Mouse (Mus musculus) adrenal gland, postnatal 10 days (tissue): Measurements from ENCODE around the gene Dnpep. TPM values are rescaled to one million over a fixed set of nuclear protein-coding genes. Genes with fewer than 3 reads are reported as not detected.

ENCODE experiments used
- DNase-seq: peaks from one replicate; pipeline ENCODE4 v3.0.0; 2021; ENCODE audit warnings: mixed read lengths
- long read RNA-seq, 2 experiments: library from polyadenylated mRNA; stranded (forward); transcript quantifications; one replicate each; pipeline ENCODE4 v2.0.0; 2021
- total RNA-seq, 2 experiments: library from RNA; stranded (reverse); gene quantifications; 2 replicates each; pipeline ENCODE4 v1.2.3; 2021

Dnpep gene
- total RNA-seq, result 100 to 1,000 TPM; 103 to 106 TPM
- long read RNA-seq, experiment 1, transcript Dnpep-202 (15 exons, 1,571 nt), result minor isoform, 33 of 228 reads
- long read RNA-seq, experiment 1, transcript Dnpep-209 (14 exons, 1,862 nt), result minor isoform, 11 of 228 reads
- long read RNA-seq, experiment 1, transcript Dnpep-201 (15 exons, 2,488 nt), result major isoform, 150 of 228 reads
- long read RNA-seq, experiment 1, partial matches to known transcripts, result 20 of 228 reads
- long read RNA-seq, experiment 1, other reads (novel, unspliced or antisense), result 14 of 228 reads
- long read RNA-seq, experiment 2, transcript Dnpep-202 (15 exons, 1,571 nt), result minor isoform, 20 of 132 reads
- long read RNA-seq, experiment 2, transcript Dnpep-201 (15 exons, 2,488 nt), result major isoform, 85 of 132 reads
- long read RNA-seq, experiment 2, partial matches to known transcripts, result 7 of 132 reads
- long read RNA-seq, experiment 2, other reads (novel, unspliced or antisense), result 16 of 132 reads

GRCm38 (mm10) chr1:75317241-75318201, at the start of gene Dnpep:
Dnpep (minus strand) TSS chr1:75317990.
- DNase-seq, result peak; percentile 100

DNA sequence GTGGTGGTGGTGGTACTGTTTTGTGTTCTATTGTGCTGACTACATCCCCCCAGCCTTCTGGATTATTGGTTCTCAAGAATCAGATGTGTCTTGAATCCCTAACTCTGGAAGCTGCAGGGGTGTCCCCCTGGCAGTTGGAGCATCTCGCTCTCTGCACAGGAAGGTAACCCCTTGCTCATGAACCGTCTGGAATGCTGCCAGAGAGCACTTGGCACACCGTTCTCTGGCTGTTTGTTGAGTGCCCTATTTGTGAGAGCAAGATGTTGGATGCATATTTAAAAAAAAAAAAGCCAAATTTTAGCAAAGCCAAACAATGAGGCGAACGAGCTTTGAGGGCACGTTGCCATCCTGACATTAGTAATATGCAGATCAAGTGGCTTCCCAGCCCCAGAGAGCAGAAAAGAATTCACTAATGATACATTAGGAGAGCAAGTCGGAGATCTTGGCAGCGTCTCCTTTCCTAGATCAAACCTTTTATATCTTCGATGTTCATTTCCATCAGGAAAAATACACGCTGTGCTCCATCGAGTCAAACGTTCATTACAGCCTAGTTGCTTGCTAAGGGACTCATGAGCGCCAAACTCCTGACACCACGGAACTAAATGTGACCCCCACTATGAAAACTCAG, 47.8 kb upstream of the Dnpep start:
- DNase-seq, result no peak

DNA sequence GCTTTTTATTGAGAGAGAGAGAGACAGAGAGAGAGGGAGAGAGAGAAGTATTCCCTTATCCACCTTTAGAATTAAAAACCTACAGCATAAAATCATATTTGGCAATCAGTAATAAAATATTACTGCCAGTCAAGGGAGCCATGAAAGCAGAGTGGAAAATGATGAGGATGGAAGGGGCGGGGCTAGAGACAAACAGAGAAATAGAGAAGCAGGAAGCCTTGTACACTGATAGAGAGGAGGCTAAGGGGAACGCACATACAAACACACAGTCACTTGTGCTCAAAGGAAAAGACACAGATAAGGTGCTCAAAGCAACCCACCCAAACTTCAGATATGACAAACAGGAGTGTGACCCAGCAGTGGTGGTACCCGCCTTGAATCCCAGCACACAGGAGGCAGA, 46.1 kb upstream of the Dnpep start:
- no peak for DNase-seq

GRCm38 (mm10) chr1:75361750-75362149, 44.0 kb upstream of the Dnpep start:
- DNase-seq, result peak; percentile 47

- no peak for DNase-seq
Measured at GRCm38 (mm10) chr1:75361123-75361522, 43.3 kb upstream of the Dnpep start.

DNA sequence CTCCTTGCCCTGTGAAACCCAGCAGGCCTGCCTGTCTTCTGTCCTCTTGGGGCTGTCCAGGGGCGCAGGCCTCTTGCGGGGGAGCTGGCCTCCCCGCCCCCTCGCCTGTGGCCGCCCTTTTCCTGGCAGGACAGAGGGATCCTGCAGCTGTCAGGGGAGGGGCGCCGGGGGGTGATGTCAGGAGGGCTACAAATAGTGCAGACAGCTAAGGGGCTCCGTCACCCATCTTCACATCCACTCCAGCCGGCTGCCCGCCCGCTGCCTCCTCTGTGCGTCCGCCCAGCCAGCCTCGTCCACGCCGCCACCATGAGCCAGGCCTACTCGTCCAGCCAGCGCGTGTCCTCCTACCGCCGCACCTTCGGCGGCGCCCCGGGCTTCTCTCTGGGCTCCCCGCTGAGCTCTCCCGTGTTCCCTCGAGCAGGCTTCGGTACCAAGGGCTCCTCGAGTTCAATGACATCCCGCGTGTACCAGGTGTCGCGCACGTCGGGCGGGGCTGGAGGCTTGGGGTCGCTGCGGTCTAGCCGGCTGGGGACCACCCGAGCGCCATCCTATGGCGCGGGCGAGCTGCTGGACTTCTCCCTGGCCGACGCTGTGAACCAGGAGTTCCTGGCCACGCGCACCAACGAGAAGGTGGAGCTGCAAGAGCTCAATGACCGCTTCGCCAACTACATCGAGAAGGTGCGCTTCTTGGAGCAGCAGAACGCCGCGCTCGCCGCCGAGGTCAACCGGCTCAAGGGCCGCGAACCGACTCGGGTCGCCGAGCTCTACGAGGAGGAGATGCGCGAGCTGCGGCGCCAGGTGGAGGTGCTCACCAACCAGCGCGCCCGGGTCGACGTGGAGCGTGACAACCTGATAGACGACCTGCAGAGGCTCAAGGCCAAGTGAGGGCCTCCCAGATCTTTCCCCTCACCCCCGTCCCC, 42.6 kb upstream of the Dnpep start, which contains the start of gene Des:
Gene Des (plus strand): TSS at position 218 of the 920 bp plus-strand sequence.
- DNase-seq, result peak; percentile 48

- DNase-seq, result no peak
Measured at GRCm38 (mm10) chr1:75359346-75359745, 41.6 kb upstream of the Dnpep start.

- DNase-seq, result no peak
Measured at GRCm38 (mm10) chr1:75358009-75358408, 40.2 kb upstream of the Dnpep start.

- peak; percentile 83 for DNase-seq
Measured at GRCm38 (mm10) chr1:75357261-75357660, 39.5 kb upstream of the Dnpep start.

DNA sequence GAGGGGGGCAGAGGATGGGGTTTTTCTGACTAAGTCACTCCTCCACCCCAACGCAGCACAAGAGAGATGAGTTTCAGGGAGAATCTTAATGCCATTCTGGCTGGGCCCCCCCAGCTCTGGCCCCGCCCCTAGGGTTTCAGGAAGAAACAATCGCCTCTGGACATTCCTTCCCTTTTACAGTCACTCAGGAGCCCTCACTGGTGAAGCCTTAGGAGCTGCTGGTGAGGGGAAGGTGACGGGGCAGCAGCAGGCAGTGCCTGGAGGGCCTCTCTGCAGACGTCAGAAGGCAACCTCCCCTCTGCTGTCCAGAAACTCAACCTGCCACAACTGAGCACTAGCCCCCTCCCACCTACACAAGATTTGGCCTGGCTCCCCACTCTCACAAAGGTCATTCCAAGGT, 31.5 kb upstream of the Dnpep start:
- DNase-seq, result no peak

- DNase-seq, result no peak
Measured at GRCm38 (mm10) chr1:75347279-75347678, 29.5 kb upstream of the Dnpep start.

GRCm38 (mm10) chr1:75345036-75345935, 27.5 kb upstream of the Dnpep start:
- no peak for DNase-seq

DNA sequence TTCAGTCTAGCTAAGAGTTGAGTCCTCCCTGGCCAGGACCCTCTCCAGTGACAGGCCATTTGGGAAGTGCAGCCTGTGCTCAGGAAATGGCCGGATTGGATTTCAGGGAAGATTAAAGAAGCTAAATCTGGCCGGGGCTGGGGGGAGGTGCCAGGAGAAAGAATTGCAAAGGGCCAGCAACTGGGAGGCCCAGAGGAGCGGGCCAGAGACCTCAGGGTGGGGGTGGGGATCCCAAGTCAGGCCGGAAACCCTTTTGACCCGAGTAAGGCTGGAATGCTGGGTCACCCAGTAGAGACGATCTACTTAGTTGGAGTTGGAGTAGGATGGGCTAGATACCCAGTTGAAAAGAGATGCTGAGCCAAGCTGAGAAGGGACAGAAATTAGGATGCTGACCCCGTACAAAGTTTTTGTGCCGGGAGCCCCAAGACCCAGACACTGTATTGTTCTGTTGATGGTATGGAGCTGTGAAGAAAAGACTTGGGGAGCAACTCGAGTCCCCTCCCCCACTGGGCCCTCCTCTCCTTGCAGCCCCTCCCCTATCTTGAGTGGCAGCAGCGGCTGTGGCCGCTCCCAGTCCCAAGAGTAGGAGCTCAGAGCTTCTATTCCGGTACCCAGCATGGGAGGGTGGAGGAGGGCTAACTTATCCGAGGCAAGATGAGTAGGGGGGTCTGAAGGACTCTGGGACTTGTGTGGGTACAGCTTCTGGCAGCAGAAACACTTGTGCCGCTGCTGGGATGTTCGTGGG, 26.7 kb upstream of the Dnpep start:
- DNase-seq, result no peak

DNA sequence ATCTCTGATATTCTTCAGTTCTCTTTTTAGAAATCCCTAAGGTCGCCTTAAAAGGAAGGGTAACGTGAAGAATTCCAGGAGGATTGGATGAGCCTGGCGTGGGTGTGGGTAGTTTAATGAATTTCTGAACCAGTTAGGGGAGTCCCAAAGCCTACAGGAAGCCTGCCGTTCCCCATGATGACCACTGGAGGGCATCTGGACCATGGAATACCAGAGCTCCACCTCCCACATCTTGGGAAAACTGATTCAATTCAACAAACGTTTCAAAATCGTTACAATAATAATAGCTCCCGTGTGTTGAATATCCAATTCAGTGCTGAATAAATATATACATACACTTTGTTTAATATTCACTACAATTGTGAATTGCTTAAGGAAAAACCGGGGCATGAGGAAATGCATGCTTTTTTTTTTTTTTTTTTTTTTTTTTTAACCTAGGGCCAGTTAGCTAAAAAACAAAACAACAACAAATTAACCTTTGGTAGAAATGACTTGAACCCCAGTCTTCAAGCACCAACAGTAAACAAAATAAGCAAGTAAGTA, 25.2 kb upstream of the Dnpep start:
- peak; percentile 71 for DNase-seq

DNA sequence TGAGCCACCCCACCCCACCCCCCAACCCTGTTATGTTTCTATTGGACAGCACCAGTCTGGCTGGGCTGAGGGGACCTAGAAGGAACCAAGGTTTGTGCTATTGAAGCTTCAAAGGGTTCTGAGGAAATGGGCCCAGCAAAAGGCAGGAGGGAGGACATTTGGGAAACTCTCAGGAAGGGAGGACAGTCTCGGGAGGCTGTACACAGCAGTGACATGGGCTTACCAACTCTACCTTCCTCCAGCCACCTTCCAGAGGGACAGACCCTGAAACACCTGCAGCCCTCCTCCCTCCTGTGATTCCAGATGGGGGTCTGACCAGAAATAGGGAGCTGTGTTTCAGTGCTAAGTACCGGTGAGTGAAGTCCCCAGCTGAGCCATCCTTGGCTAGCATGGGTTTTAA, 22.7 kb upstream of the Dnpep start:
- DNase-seq, result no peak

- no peak for DNase-seq
Measured at GRCm38 (mm10) chr1:75339337-75339736, 21.5 kb upstream of the Dnpep start.

GRCm38 (mm10) chr1:75338091-75338694, 20.4 kb upstream of the Dnpep start:
- DNase-seq, result no peak

DNA sequence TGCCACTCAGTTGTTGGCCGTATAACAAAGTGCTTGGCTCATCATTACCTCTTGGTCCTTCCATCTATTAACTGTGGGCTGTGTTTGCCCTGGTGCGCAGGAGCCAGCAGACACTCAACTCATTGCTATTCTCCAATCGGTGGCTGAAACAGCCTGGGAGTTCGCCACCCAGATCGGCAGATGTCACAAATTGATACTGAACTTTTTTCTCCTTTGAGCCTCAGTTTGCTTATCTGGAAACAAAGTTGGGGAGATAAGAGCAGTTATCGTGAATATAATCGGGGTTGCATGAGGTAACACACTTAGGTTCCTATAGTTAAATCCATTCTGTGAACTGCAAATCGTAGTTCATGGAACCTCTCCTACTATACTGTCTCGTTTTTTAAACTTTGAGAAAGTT, 19.3 kb upstream of the Dnpep start:
- DNase-seq, result no peak

GRCm38 (mm10) chr1:75336461-75336860, 18.7 kb upstream of the Dnpep start:
- no peak for DNase-seq
